Comparison of ENCODE assay signal across 11 mouse cellular contexts in genomic region chr1:159355027-159355570, GRCm38 (mm10).
DNase-seq lines count a peak whose midpoint lies in the region; ATAC-seq and TF ChIP-seq lines count a peak whose summit lies in the region.
"Had no signal": no experiment of that assay in that cellular context is flagged by ENCODE, and none has a peak within 500 bp of the region (broad histone marks: within the 10 kb centered on the region; RNA-seq: fewer than 3 reads in every experiment).

No protein-coding gene starts in this region.

- TF ChIP-seq CTCF in cerebellum, adult 2 months (IDR thresholded peaks at IDR 0.05; ENCODE audit: borderline replicate concordance, insufficient read depth, low read depth, low read length) = no peak

- H3K9me3 ChIP-seq in heart, embryonic 15.5 days (replicated peaks) = no peaks in the 10 kb centered on the region
- no peaks in the 10 kb centered on the region; the same call in 1 of the 2 replicates for H3K9me3 ChIP-seq in midbrain, embryonic 10.5 days (replicated peaks)
- H3K9me3 ChIP-seq in hindbrain, embryonic 14.5 days (ENCODE audit: control insufficient read depth, low read length) = no peaks in the 10 kb centered on the region
- H3K9me3 ChIP-seq: hindbrain, embryonic 13.5 days had no signal

- H3K27ac ChIP-seq in cerebellum, adult 2 months (ENCODE audit: insufficient read depth, low read length) = no peak overlapping the region
- peak overlapping the region; percentile 67 for H3K27ac ChIP-seq in heart, embryonic 15.5 days
- H3K27ac ChIP-seq in midbrain, embryonic 10.5 days (replicated peaks) = no peak overlapping the region
- no peak overlapping the region for H3K27ac ChIP-seq in hindbrain, embryonic 14.5 days
- H3K27ac ChIP-seq: hindbrain, embryonic 13.5 days; limb, embryonic 12.5 days had no signal

- H3K4me3 ChIP-seq in cerebellum, adult 2 months (replicated peaks; ENCODE audit: insufficient read depth, low read depth, low read length) = no peak overlapping the region
- H3K4me3 ChIP-seq in heart, embryonic 15.5 days = no peak overlapping the region
- no peak overlapping the region for H3K4me3 ChIP-seq in midbrain, embryonic 10.5 days
- no peak overlapping the region for H3K4me3 ChIP-seq in hindbrain, embryonic 14.5 days (replicated peaks; ENCODE audit: low read length)
- H3K4me3 ChIP-seq: hindbrain, embryonic 13.5 days; limb, embryonic 12.5 days; myocyte had no signal

- 53% methylated on average over 1 of the region's 1 CpGs for WGBS in cerebellum, adult 2 months
- WGBS in heart, embryonic 15.5 days = 38% methylated on average over 1 of the region's 1 CpGs
- 92% methylated on average over 1 of the region's 1 CpGs for WGBS in midbrain, embryonic 10.5 days
- 97% methylated on average over 1 of the region's 1 CpGs for WGBS in hindbrain, embryonic 14.5 days

- no peak for TF ChIP-seq POLR2A in cerebellum, adult 2 months (IDR thresholded peaks at IDR 0.05; ENCODE audit: borderline replicate concordance, insufficient read depth, low read length)

- no peak overlapping the region for H3K4me2 ChIP-seq in heart, embryonic 15.5 days
- no peak overlapping the region for H3K4me2 ChIP-seq in hindbrain, embryonic 14.5 days (replicated peaks)
- H3K4me2 ChIP-seq: hindbrain, embryonic 13.5 days; limb, embryonic 12.5 days had no signal

- H3K36me3 ChIP-seq in heart, embryonic 15.5 days = peaks cover 22% of the 10 kb centered on the region
- peaks cover 57% of the 10 kb centered on the region for H3K36me3 ChIP-seq in midbrain, embryonic 10.5 days
- peaks cover 24% of the 10 kb centered on the region for H3K36me3 ChIP-seq in hindbrain, embryonic 14.5 days (replicated peaks; ENCODE audit: control insufficient read depth, insufficient read depth)

- H3K27me3 ChIP-seq in cerebellum, adult 2 months (ENCODE audit: control insufficient read depth, insufficient read depth, low read length) = no peaks in the 10 kb centered on the region
- H3K27me3 ChIP-seq in heart, embryonic 15.5 days = no peaks in the 10 kb centered on the region
- H3K27me3 ChIP-seq in midbrain, embryonic 10.5 days (ENCODE audit: low read depth, poor library complexity, severe bottlenecking) = no peaks in the 10 kb centered on the region
- H3K27me3 ChIP-seq in hindbrain, embryonic 14.5 days (ENCODE audit: control insufficient read depth, insufficient read depth, low read length) = no peaks in the 10 kb centered on the region
- H3K27me3 ChIP-seq: hindbrain, embryonic 13.5 days; limb, embryonic 12.5 days had no signal

- intact Hi-C loops in left cerebral cortex, postnatal 25 days (cut with DNase I) = no loop called here

- peak; percentile 78 for ATAC-seq in heart, embryonic 15.5 days (replicated peaks; ENCODE audit: insufficient number of reproducible peaks, insufficient read depth, low FRiP score, low read depth)
- no peak for ATAC-seq in hindbrain, embryonic 14.5 days (ENCODE audit: low FRiP score)

- peak; percentile 37 to 61 for DNase-seq in left cerebral cortex, postnatal 25 days (ENCODE audit: low spot score in 2 of 2)
- DNase-seq in left cerebral cortex, adult 11 months (ENCODE audit: low spot score) = no peak
- peak; percentile 47 to 61 for DNase-seq in cerebellum, adult 2 months
- peak; percentile 6 for DNase-seq in ovary, postnatal 14 days (ENCODE audit: low spot score)
- no peak for DNase-seq in midbrain, embryonic 10.5 days (ENCODE audit: low spot score)
- no peak for DNase-seq in hindbrain, embryonic 14.5 days (ENCODE audit: low spot score)
- DNase-seq in frontal cortex, postnatal 25 days (ENCODE audit: low spot score in 2 of 2) = no peak

- no peak overlapping the region for H3K9ac ChIP-seq in heart, embryonic 15.5 days
- no peak overlapping the region for H3K9ac ChIP-seq in hindbrain, embryonic 14.5 days
- H3K9ac ChIP-seq: hindbrain, embryonic 13.5 days; limb, embryonic 12.5 days had no signal

- H3K4me1 ChIP-seq in cerebellum, adult 2 months (ENCODE audit: control insufficient read depth, insufficient read depth, low read length) = no peaks in the 10 kb centered on the region
- peaks cover 13% of the 10 kb centered on the region; the same call in 1 of the 2 replicates for H3K4me1 ChIP-seq in heart, embryonic 15.5 days (replicated peaks)
- no peaks in the 10 kb centered on the region for H3K4me1 ChIP-seq in midbrain, embryonic 10.5 days
- no peaks in the 10 kb centered on the region for H3K4me1 ChIP-seq in hindbrain, embryonic 14.5 days (replicated peaks; ENCODE audit: control insufficient read depth, insufficient read depth, low read length)
- H3K4me1 ChIP-seq: hindbrain, embryonic 13.5 days; limb, embryonic 12.5 days had no signal

Comparison
In these comparisons a context has a peak if more than half of its experiments do, and no peak if none do; other contexts are left out.
1. DNase-seq: peak in left cerebral cortex, postnatal 25 days (2 of 2), cerebellum, adult 2 months (2 of 2) and ovary, postnatal 14 days (single experiment); none in left cerebral cortex, adult 11 months (single experiment), midbrain, embryonic 10.5 days (single experiment), hindbrain, embryonic 14.5 days (single experiment) and frontal cortex, postnatal 25 days (0 of 2).